Mouse (Mus musculus) left cerebral cortex, adult 2 months (tissue): ENCODE data around the gene Hand1. TPM values are rescaled to one million over a fixed set of nuclear protein-coding genes. Genes with fewer than 3 reads are reported as not detected.

Experiments used
- DNase-seq, 2 experiments: peaks; one replicate each; pipeline ENCODE4 v3.0.0; 2021 to 2022; ENCODE audit warnings: low spot score in 2 of 2, mixed read lengths in 1 of 2; ENCODE audit errors: extremely low spot score in 1 of 2
- H3K27ac ChIP-seq: fragments of 200-600 bp; 2 replicates; pipeline ENCODE4 v1.8.1; 2022
- H3K4me3 ChIP-seq: fragments of 200-600 bp; 2 replicates; pipeline ENCODE4 v1.8.1; 2022
- CTCF ChIP-seq: fragments of 200-600 bp; IDR thresholded peaks from 2 replicates; pipeline ENCODE4 v1.8.1; 2022; ENCODE audit warnings: antibody characterized with exemption, mild to moderate bottlenecking, moderate library complexity
- intact Hi-C: fragments of 180-260 bp; cut with DNase I; formaldehyde crosslinking; loops from one replicate; pipeline ENCODE4 v1.15.1; 2025
- total RNA-seq, 2 experiments: library from RNA; stranded (reverse); gene quantifications; 2 replicates each; pipeline ENCODE4 v1.2.3; 2021

Hand1 gene
- total RNA-seq, 2 experiments from 2014 or later, result not detected

GRCm38 (mm10) chr11:57841391-57841790 is 8.8 kb upstream of the Hand1 start:
- intact Hi-C loops, result no loop called here
- TF ChIP-seq CTCF, result no peak
- H3K27ac ChIP-seq, result no peak overlapping the region
- no peak for DNase-seq
- H3K4me3 ChIP-seq, result no peak overlapping the region

GRCm38 (mm10) chr11:57840986-57841385 is 8.4 kb upstream of the Hand1 start:
- no peak overlapping the region for H3K4me3 ChIP-seq
- no peak for DNase-seq
- H3K27ac ChIP-seq, result no peak overlapping the region
- intact Hi-C loops, result no loop called here
- no peak for TF ChIP-seq CTCF

GRCm38 (mm10) chr11:57837861-57838680 is 5.5 kb upstream of the Hand1 start:
- TF ChIP-seq CTCF, result no peak
- intact Hi-C loops, result no loop called here
- H3K27ac ChIP-seq, result no peak overlapping the region
- no peak for DNase-seq
- no peak overlapping the region for H3K4me3 ChIP-seq

GRCm38 (mm10) chr11:57836872-57837680 is 4.5 kb upstream of the Hand1 start:
- Histone ChIP-seq H3K27ac (no peak overlapping the region), H3K4me3 (no peak overlapping the region)
- intact Hi-C loops, result no loop called here
- TF ChIP-seq CTCF, result no peak
- DNase-seq, result no peak

- no peak overlapping the region for H3K4me3 ChIP-seq
- no peak overlapping the region for H3K27ac ChIP-seq
- TF ChIP-seq CTCF, result no peak
- intact Hi-C loops, result no loop called here
- no peak for DNase-seq
Observed at GRCm38 (mm10) chr11:57836401-57836800, 3.8 kb upstream of the Hand1 start.

GRCm38 (mm10) chr11:57835931-57836330 is 3.3 kb upstream of the Hand1 start:
- no peak for TF ChIP-seq CTCF

GRCm38 (mm10) chr11:57835331-57835730 is 2.7 kb upstream of the Hand1 start:
- Histone ChIP-seq H3K4me3 (no peak overlapping the region), H3K27ac (no peak overlapping the region)
- no peak for DNase-seq
- intact Hi-C loops, result no loop called here
- TF ChIP-seq CTCF, result no peak

More at GRCm38 (mm10) chr11:57835931-57836330, 3.3 kb upstream of the Hand1 start:
- no peak for DNase-seq
- intact Hi-C loops, result no loop called here
- no peak overlapping the region for H3K27ac ChIP-seq
- no peak overlapping the region for H3K4me3 ChIP-seq

GRCm38 (mm10) chr11:57834031-57834430 is 1.4 kb upstream of the Hand1 start:
- Histone ChIP-seq H3K27ac (no peak overlapping the region), H3K4me3 (no peak overlapping the region)
- intact Hi-C loops, result no loop called here
- no peak for DNase-seq
- no peak for TF ChIP-seq CTCF

- H3K4me3 ChIP-seq, result no peak overlapping the region
- intact Hi-C loops, result no loop called here
- no peak for TF ChIP-seq CTCF
Observed at GRCm38 (mm10) chr11:57833296-57833977, 819 bp upstream of the Hand1 start.

GRCm38 (mm10) chr11:57831861-57832260 is 757 bp downstream of the Hand1 start:
- no peak for DNase-seq
- no peak for TF ChIP-seq CTCF
- H3K4me3 ChIP-seq, result no peak overlapping the region
- H3K27ac ChIP-seq, result no peak overlapping the region
- intact Hi-C loops, result no loop called here

More at GRCm38 (mm10) chr11:57833296-57833977, 819 bp upstream of the Hand1 start:
- H3K27ac ChIP-seq, result no peak overlapping the region
- no peak for DNase-seq

- no peak for TF ChIP-seq CTCF
- intact Hi-C loops, result no loop called here
- no peak overlapping the region for H3K27ac ChIP-seq
Observed at GRCm38 (mm10) chr11:57831281-57831781, 1.3 kb downstream of the Hand1 start.

More at GRCm38 (mm10) chr11:57831281-57831781, 1.3 kb downstream of the Hand1 start:
- no peak for DNase-seq
- no peak overlapping the region for H3K4me3 ChIP-seq
